Mouse (Mus musculus): ENCODE data around the gene Pdzd2. TPM values are rescaled to one million over a fixed set of nuclear protein-coding genes. Genes with fewer than 3 reads are reported as not detected.

The Pdzd2 gene
- polyA plus RNA-seq, 1 experiment from 2014 or later = 1.0 TPM

DNA sequence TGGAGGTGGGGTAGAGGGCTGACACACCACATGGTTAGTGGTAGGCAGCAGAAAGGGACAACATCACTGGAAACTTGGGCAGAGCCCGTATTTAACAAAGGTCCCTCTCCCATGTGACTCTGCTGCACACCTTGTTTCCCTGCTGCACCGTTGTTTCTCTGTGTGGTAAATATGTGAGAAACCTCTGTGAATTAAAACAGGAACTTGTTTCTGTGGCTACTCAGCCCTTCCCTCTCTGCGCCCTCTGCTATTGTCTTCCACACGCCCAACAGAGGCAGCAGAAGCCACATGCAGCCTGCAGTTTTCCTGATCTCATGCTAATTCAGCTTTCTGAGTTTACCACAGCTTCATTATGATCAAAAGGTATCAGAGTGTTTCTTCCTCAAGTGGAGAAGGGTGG lies 239.1 kb downstream of the Pdzd2 start:
- H3K9me3 ChIP-seq (replicated peaks; ENCODE audit: control insufficient read depth, low read length) = no peaks in the 10 kb centered on the region
- ATAC-seq (ENCODE audit: low read depth) = no peak
- H3K36me3 ChIP-seq (ENCODE audit: control insufficient read depth, insufficient read depth) = no peaks in the 10 kb centered on the region
- no peak overlapping the region for H3K9ac ChIP-seq (ENCODE audit: low read depth, low read length)
- no peak overlapping the region for H3K4me2 ChIP-seq (ENCODE audit: low read depth, low read length)
- no peak overlapping the region for H3K27ac ChIP-seq (ENCODE audit: low read length)
- no peak overlapping the region for H3K4me3 ChIP-seq (ENCODE audit: low read depth, low read length)
- H3K4me1 ChIP-seq (ENCODE audit: control insufficient read depth, low read depth, low read length) = no peaks in the 10 kb centered on the region
- H3K27me3 ChIP-seq (ENCODE audit: control insufficient read depth, insufficient read depth, low read depth, low read length) = no peaks in the 10 kb centered on the region
- whole genome bisulfite sequencing (ENCODE audit: insufficient replicate concordance) = 18% methylated on average over 4 of the region's 4 CpGs

DNA sequence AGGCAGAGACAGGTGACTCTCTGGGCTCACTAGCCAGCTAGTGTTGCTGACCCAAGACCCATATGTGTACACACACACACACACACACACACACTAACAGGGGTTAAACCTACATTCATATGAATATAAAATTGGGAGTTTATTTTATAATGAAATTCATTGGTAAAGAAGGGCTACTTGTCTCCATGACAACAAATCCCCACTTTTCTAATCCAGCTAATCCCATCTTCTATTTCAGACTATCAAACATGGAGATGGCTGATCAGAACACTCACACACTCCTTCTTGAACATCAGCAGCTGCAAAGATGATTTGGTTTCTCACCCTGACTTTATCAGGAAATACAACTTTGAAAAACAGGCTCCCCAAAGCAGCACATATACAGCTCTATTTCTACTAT lies 245.6 kb downstream of the Pdzd2 start:
- H3K4me2 ChIP-seq (ENCODE audit: low read depth, low read length) = no peak overlapping the region
- no peak for ATAC-seq (ENCODE audit: low read depth)
- H3K4me1 ChIP-seq (ENCODE audit: control insufficient read depth, low read depth, low read length) = peaks cover 2% of the 10 kb centered on the region
- H3K9ac ChIP-seq (ENCODE audit: low read depth, low read length) = no peak overlapping the region
- no peaks in the 10 kb centered on the region for H3K27me3 ChIP-seq (ENCODE audit: control insufficient read depth, insufficient read depth, low read depth, low read length)
- H3K36me3 ChIP-seq (ENCODE audit: control insufficient read depth, insufficient read depth) = no peaks in the 10 kb centered on the region
- no peak overlapping the region for H3K27ac ChIP-seq (ENCODE audit: low read length)
- no peak overlapping the region for H3K4me3 ChIP-seq (ENCODE audit: low read depth, low read length)
- H3K9me3 ChIP-seq (replicated peaks; ENCODE audit: control insufficient read depth, low read length) = no peaks in the 10 kb centered on the region

DNA sequence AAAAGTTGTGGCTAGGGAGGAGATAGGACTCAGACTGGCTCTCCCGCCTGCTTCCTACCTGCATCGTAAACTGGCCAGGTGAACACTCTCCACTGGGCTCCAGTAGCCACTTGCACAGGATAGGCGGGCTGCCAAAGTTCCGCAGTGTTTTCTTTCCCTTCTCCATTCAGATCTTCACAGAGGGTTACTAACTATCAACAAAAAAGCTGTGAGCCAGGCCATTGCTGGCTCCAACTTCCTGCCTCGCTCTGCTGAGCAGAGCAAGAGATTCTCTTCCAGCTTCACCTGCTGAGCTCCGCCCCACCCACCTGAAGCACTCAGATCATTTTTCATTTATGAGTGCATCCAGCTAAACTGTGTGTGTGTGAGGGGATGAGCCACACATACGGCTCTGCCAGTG lies 246.5 kb downstream of the Pdzd2 start:
- no peaks in the 10 kb centered on the region for H3K9me3 ChIP-seq (replicated peaks; ENCODE audit: control insufficient read depth, low read length)
- H3K4me2 ChIP-seq (ENCODE audit: low read depth, low read length) = no peak overlapping the region
- 69% methylated on average over 7 of the region's 7 CpGs for WGBS (ENCODE audit: insufficient replicate concordance)
- no peak overlapping the region for H3K9ac ChIP-seq (ENCODE audit: low read depth, low read length)
- no peaks in the 10 kb centered on the region for H3K36me3 ChIP-seq (ENCODE audit: control insufficient read depth, insufficient read depth)
- no peaks in the 10 kb centered on the region for H3K27me3 ChIP-seq (ENCODE audit: control insufficient read depth, insufficient read depth, low read depth, low read length)
- H3K27ac ChIP-seq (ENCODE audit: low read length) = no peak overlapping the region
- H3K4me3 ChIP-seq (ENCODE audit: low read depth, low read length) = no peak overlapping the region
- no peak for ATAC-seq (ENCODE audit: low read depth)
- peaks cover 2% of the 10 kb centered on the region for H3K4me1 ChIP-seq (ENCODE audit: control insufficient read depth, low read depth, low read length)

DNA sequence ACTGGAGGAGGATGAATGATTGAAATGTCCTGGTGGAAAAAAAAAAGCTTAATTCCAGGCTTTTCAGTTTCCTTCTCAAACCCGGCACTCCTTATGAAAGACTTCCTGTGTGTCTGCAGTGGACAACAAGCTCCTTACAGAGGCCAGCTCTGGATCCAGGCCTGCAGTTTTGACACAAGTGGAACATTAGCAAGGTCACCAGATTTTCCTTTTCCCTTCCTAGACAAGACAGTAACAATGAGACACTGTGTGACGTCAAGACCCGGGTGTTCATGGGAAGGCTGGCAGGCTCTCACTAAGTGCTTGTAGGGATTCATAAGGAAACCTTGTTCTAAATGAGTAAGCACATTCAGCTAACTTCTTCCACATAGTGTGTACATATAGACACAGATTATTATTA lies 248.8 kb downstream of the Pdzd2 start:
- no peak for ATAC-seq (ENCODE audit: low read depth)
- H3K4me2 ChIP-seq (ENCODE audit: low read depth, low read length) = no peak overlapping the region
- WGBS (ENCODE audit: insufficient replicate concordance) = 59% methylated on average over 3 of the region's 3 CpGs
- no peak overlapping the region for H3K27ac ChIP-seq (ENCODE audit: low read length)
- H3K4me1 ChIP-seq (ENCODE audit: control insufficient read depth, low read depth, low read length) = peaks cover 2% of the 10 kb centered on the region
- H3K9me3 ChIP-seq (replicated peaks; ENCODE audit: control insufficient read depth, low read length) = no peaks in the 10 kb centered on the region
- H3K9ac ChIP-seq (ENCODE audit: low read depth, low read length) = no peak overlapping the region
- no peak overlapping the region for H3K4me3 ChIP-seq (ENCODE audit: low read depth, low read length)
- H3K36me3 ChIP-seq (ENCODE audit: control insufficient read depth, insufficient read depth) = no peaks in the 10 kb centered on the region
- no peaks in the 10 kb centered on the region for H3K27me3 ChIP-seq (ENCODE audit: control insufficient read depth, insufficient read depth, low read depth, low read length)

DNA sequence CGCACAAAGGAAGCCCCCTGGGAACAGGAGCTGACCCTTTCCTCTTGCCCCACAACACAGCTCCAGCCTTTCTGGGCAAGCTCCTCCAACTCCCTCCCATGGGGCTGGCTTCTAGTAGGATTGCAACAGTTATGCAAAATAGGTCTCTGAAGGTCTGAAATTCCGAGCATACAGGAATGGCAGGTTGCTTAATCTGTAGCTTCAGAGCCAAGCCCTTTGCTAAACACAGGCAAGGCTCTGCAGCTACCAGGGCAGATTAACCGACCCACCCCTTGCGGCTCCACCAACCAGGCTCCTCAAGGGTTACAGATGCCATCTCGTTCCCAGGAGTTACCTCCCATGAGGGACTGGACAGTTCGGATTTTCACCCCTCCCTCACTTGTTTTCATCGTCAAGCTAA lies 249.2 kb downstream of the Pdzd2 start:
- Histone ChIP-seq H3K4me1 (ENCODE audit: control insufficient read depth, low read depth, low read length) (peaks cover 2% of the 10 kb centered on the region), H3K27me3 (ENCODE audit: control insufficient read depth, insufficient read depth, low read depth, low read length) (no peaks in the 10 kb centered on the region), H3K9me3 (replicated peaks; ENCODE audit: control insufficient read depth, low read length) (no peaks in the 10 kb centered on the region), H3K9ac (ENCODE audit: low read depth, low read length) (no peak overlapping the region), H3K36me3 (ENCODE audit: control insufficient read depth, insufficient read depth) (no peaks in the 10 kb centered on the region), H3K27ac (ENCODE audit: low read length) (no peak overlapping the region), H3K4me2 (ENCODE audit: low read depth, low read length) (0 out of 2 replicates have a peak overlapping the region, but pooled peaks have one; percentile 10), H3K4me3 (ENCODE audit: low read depth, low read length) (no peak overlapping the region)
- peak; percentile 70 for ATAC-seq (ENCODE audit: low read depth)
- WGBS (ENCODE audit: insufficient replicate concordance) = 36% methylated on average over 7 of the region's 7 CpGs

DNA sequence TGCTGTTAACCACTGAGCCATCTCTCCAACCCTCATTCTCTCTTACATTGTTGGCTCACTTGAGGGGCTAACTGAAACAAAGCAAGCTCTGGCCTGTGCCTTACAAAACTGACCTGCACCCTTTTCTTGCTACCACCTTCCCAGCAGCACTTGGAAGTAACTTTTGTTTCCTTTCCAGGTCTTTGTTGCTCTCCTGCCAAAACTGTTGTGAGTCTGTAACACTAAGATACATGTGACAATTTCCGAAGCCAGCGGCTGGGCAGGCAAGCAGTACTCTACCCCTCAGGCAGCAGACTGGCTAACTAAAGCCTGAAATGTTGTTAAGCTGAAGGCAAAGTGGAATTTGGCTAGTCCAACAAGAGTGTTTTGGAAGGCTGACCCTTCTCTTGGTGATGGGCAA lies 251.4 kb downstream of the Pdzd2 start:
- no peak overlapping the region for H3K27ac ChIP-seq (ENCODE audit: low read length)
- ATAC-seq (ENCODE audit: low read depth) = no peak
- H3K36me3 ChIP-seq (ENCODE audit: control insufficient read depth, insufficient read depth) = no peaks in the 10 kb centered on the region
- H3K4me1 ChIP-seq (ENCODE audit: control insufficient read depth, low read depth, low read length) = peaks cover 2% of the 10 kb centered on the region
- no peaks in the 10 kb centered on the region for H3K9me3 ChIP-seq (replicated peaks; ENCODE audit: control insufficient read depth, low read length)
- no peak overlapping the region for H3K4me3 ChIP-seq (ENCODE audit: low read depth, low read length)
- no peak overlapping the region for H3K9ac ChIP-seq (ENCODE audit: low read depth, low read length)
- 62% methylated on average over 2 of the region's 2 CpGs for WGBS (ENCODE audit: insufficient replicate concordance)
- no peak overlapping the region for H3K4me2 ChIP-seq (ENCODE audit: low read depth, low read length)
- no peaks in the 10 kb centered on the region for H3K27me3 ChIP-seq (ENCODE audit: control insufficient read depth, insufficient read depth, low read depth, low read length)

DNA sequence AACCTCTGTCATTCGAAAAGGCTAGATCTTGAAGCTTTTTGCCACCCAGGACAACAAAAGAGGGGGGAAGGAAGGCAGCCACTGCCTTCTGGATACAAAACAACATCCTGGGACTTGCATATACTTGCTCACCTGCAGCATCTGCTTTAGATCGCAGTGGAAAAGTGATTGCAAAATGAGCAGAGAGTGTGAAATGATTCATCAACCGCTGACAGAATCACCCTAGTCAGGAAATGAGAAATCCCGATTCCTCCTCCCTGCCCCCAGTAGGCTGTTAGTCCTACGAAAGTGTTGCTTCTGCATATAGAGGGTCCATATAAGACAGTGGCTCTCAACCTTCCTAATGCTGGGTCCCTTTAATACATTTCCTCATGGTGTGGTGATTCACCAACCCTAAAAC lies 258.5 kb downstream of the Pdzd2 start:
- ATAC-seq (ENCODE audit: low read depth) = no peak
- H3K27ac ChIP-seq (ENCODE audit: low read length) = no peak overlapping the region
- H3K4me1 ChIP-seq (ENCODE audit: control insufficient read depth, low read depth, low read length) = no peaks in the 10 kb centered on the region
- H3K9ac ChIP-seq (ENCODE audit: low read depth, low read length) = no peak overlapping the region
- H3K27me3 ChIP-seq (ENCODE audit: control insufficient read depth, insufficient read depth, low read depth, low read length) = no peaks in the 10 kb centered on the region
- H3K4me2 ChIP-seq (ENCODE audit: low read depth, low read length) = no peak overlapping the region
- no peak overlapping the region for H3K4me3 ChIP-seq (ENCODE audit: low read depth, low read length)
- no peaks in the 10 kb centered on the region for H3K36me3 ChIP-seq (ENCODE audit: control insufficient read depth, insufficient read depth)
- no peaks in the 10 kb centered on the region for H3K9me3 ChIP-seq (replicated peaks; ENCODE audit: control insufficient read depth, low read length)
- 47% methylated on average over 5 of the region's 5 CpGs for WGBS (ENCODE audit: insufficient replicate concordance)

DNA sequence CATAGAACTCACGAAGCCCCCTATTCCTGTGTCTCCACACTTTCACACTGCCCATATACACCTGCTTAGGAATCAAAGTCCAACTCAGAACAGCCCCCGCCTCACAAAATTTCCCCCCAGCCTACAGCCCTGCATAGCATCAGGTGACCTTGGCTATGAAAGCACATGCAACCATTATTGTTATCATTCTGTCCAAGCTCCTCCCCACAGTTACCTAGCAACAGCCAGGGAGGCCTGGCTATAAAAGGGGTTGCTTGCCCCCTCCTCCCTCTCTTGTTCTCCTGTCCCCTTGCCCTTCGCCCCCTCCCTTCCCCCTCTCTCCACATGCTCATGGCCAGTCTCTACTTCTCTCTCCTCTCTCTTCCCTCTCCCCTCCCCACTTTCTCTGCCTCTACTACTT lies 259.4 kb downstream of the Pdzd2 start:
- Histone ChIP-seq H3K27ac (ENCODE audit: low read length) (no peak overlapping the region), H3K4me2 (ENCODE audit: low read depth, low read length) (no peak overlapping the region), H3K36me3 (ENCODE audit: control insufficient read depth, insufficient read depth) (no peaks in the 10 kb centered on the region), H3K27me3 (ENCODE audit: control insufficient read depth, insufficient read depth, low read depth, low read length) (no peaks in the 10 kb centered on the region), H3K4me1 (ENCODE audit: control insufficient read depth, low read depth, low read length) (no peaks in the 10 kb centered on the region), H3K9me3 (replicated peaks; ENCODE audit: control insufficient read depth, low read length) (no peaks in the 10 kb centered on the region), H3K4me3 (ENCODE audit: low read depth, low read length) (no peak overlapping the region), H3K9ac (ENCODE audit: low read depth, low read length) (no peak overlapping the region)
- ATAC-seq (ENCODE audit: low read depth) = no peak
- WGBS (ENCODE audit: insufficient replicate concordance) = 54% methylated on average over 3 of the region's 3 CpGs

DNA sequence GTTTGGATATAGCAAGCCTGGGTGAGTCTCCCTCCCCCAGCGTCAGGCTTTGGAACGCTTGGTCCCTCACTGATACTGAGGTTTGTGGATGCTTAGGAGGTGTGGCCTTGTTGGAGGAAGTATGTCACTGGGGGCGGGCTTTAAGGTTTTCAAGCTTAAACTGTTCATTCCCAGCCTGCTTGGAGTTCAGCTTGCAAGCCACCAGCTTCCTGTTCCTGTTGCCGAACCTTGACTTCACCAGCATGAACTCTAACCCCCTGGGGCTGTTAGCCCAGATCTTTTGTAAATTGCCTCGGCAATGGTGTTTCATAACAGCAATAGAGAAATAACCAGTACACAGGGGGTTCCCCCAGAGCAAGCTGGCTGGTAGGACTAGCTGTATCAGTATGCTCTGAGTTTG lies 260.4 kb downstream of the Pdzd2 start:
- no peaks in the 10 kb centered on the region for H3K9me3 ChIP-seq (replicated peaks; ENCODE audit: control insufficient read depth, low read length)
- WGBS (ENCODE audit: insufficient replicate concordance) = 23% methylated on average over 5 of the region's 5 CpGs
- H3K27me3 ChIP-seq (ENCODE audit: control insufficient read depth, insufficient read depth, low read depth, low read length) = no peaks in the 10 kb centered on the region
- no peak overlapping the region for H3K4me3 ChIP-seq (ENCODE audit: low read depth, low read length)
- H3K4me1 ChIP-seq (ENCODE audit: control insufficient read depth, low read depth, low read length) = no peaks in the 10 kb centered on the region
- no peaks in the 10 kb centered on the region for H3K36me3 ChIP-seq (ENCODE audit: control insufficient read depth, insufficient read depth)
- ATAC-seq (ENCODE audit: low read depth) = 0 out of 2 replicates have a peak, but pooled peaks have one; percentile 43
- H3K4me2 ChIP-seq (ENCODE audit: low read depth, low read length) = no peak overlapping the region
- no peak overlapping the region for H3K27ac ChIP-seq (ENCODE audit: low read length)
- H3K9ac ChIP-seq (ENCODE audit: low read depth, low read length) = no peak overlapping the region

DNA sequence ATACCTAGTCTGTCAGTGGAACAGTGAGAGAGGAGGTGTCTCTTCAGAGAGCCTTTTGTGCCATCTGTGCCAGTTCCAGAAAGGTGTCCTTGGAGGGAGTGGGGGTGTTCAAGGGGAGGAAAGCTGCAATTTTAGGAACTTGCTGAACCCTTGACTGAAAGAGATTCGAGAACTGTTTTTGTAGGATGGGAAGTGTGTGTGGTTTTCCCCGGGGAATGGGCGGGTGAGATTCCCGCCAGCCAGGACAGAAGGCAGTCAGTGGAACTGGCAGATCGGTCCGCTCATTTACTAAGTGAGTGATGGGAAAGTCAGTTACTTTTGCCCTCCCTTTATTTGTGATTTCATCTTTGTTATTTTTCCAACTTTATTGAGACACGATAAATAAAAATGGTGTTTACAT lies 266.1 kb downstream of the Pdzd2 start:
- H3K4me2 ChIP-seq (ENCODE audit: low read depth, low read length) = no peak overlapping the region
- no peak for ATAC-seq (ENCODE audit: low read depth)
- H3K4me3 ChIP-seq (ENCODE audit: low read depth, low read length) = no peak overlapping the region
- H3K27ac ChIP-seq (ENCODE audit: low read length) = no peak overlapping the region
- no peaks in the 10 kb centered on the region for H3K36me3 ChIP-seq (ENCODE audit: control insufficient read depth, insufficient read depth)
- 57% methylated on average over 7 of the region's 7 CpGs for WGBS (ENCODE audit: insufficient replicate concordance)
- no peaks in the 10 kb centered on the region for H3K4me1 ChIP-seq (ENCODE audit: control insufficient read depth, low read depth, low read length)
- no peak overlapping the region for H3K9ac ChIP-seq (ENCODE audit: low read depth, low read length)
- no peaks in the 10 kb centered on the region for H3K9me3 ChIP-seq (replicated peaks; ENCODE audit: control insufficient read depth, low read length)
- no peaks in the 10 kb centered on the region for H3K27me3 ChIP-seq (ENCODE audit: control insufficient read depth, insufficient read depth, low read depth, low read length)
